Mouse (Mus musculus): ENCODE measurements around the gene Fbxo42.

Gene Fbxo42

DNA sequence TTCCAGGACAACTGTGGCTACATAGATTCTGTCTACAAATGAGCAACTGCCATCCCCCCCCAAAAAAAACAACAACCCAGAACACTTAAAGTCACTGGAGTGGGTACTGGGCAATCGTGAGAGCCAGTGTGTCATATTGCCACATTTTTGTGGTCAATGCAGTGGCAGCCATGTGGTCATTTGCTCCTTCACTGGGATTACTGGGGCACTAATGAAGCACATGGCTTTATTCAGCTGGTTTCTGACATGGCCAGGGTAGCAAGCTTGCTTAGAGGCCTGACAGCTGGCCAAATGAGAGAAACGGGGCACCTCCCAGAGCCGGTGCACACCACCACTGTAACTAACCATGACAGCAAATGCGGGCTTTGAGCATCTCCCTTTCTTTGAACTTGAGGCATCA lies 30.8 kb downstream of the Fbxo42 start:
- peak; percentile 35 to 54 for DNase-seq

DNA sequence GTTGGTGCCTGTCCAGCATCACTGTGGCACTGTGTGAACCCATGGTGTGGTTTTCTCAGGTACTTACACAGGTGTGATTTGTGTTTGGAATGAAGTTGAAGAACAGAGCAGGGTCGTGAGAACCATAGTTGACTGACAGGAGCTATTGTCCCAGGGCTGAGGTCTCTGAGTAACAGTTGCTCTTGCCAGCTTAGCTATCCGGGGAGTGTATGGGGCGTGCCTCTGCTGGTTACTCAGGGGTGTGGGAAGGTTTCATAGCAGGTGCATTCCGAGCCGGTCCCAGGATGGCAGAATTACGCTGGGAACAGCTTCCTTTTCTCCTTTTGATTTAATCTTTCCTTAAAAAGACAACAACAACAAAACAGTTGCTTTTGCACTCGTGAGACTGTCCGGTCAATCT lies 33.1 kb downstream of the Fbxo42 start:
- no peak for DNase-seq

DNA sequence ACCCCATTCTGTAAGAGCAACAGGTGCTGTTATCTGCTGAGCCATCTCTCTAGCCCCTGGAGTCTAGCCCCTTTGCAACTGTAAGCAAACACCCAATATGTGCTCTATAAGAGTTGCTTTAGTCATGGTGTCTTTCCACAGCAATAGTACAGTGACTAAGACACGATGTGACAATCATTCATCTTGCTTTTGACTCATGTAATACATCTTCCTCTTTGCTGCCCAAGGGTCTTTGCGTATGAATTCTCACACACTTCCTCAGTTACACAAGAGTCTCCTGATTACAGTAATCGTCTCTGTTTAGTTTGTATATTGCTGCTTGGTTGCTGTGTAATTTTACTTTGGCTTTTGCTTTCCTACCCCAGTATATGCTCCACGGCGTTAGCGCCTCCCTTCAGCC lies 34.3 kb downstream of the Fbxo42 start:
- no peak for DNase-seq

DNA sequence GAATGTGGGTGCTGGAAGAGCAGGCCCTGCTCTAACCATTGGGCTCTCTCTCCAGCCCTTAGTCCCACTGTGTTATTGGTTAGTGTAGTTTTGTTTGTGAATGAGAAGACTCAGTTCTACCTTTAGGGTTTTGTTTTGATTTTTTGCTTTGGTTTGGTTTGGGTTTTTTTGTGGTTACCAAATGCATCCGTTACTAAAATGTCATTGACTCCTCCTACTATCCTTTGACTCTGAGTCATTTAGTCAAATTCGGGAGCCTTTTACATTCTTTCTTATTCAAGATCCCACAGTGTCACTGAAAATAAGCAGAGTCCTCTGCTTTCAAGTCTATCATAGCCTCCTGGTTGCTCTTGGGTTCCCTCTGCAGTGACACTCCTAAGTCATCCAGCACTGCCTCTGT lies 36.2 kb downstream of the Fbxo42 start:
- no peak for DNase-seq

DNA sequence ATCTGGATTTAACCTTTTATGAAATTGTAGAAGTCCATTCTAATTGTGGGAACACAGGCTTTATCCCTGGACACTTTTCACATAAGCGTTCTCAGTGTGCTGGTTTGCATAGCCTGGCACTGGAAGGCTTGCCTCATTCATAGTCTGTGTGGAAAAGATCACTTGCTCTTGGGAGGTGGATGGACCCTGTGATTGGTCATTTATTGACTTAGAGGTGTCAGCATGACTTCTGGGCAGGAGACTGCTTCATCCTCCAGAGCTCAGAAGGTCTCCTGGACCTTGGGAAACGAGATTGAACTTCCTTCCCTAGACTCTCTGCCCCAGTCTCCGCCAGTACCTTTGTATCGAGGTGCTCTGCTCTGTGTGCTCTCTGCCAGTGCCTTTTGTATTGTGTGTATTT lies 36.7 kb downstream of the Fbxo42 start:
- DNase-seq, result no peak

DNA sequence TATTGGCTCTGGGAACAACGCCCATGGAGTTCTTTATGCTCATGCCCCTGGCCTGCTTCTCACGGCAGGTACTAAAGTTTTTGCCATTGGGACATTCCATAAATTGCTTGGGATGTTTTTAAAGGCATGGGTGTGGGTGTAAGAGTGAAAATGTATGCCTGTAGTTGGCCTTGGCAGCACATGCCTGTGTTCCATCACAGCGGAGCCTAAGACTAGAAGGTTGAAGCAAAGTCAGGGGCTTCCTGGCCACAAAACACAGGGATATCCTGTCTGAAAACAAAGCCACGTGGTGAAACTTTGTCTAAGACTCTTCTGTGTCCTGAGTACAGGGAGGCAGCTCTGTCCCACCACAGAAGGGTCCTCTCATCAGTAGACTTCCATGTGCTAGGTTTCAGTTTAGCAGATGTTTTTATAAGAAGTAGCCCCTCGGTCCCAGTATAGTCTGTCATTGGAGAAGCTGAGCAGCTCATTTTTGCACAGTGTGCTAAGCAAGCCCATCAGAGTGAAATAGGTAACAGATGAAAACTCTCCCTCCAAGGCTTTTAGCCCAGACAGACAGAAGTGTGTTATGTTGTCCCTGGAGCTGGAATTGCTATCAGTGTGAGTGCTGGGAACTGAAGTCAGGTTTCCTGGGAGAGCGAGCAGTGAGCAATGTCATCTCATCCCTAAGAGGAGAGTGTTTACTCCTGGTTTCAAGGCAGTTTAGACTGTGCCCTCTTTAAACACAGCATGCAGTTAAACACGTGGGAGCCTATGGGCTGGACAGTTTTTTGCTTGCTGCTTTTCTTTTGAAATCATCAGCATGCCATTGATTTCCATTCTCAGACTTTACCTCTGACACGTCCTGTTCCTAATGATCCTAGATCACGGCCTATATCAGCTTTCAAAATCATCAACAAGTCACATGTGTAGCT lies 39.5 kb downstream of the Fbxo42 start:
- DNase-seq, result no peak

DNA sequence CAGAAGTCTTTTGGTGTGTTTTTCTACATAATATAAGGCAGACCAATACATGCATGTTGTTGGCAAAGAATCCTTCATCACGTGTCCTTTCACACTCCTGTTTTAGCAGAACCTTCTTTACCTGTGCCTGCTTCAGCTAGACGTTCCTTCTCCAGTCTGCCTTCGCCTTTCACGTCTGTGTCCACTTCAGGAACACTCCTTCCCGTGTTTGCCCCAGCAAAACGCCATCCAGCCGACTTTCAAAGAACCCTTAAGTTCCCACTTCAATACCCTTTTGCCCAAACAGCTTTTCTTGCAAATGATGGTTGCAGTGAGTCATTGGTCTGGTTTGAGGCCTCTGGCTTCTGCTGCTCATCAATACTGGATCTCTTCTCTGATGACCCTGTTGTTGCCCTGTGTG lies 43.6 kb downstream of the Fbxo42 start:
- DNase-seq, result no peak

DNA sequence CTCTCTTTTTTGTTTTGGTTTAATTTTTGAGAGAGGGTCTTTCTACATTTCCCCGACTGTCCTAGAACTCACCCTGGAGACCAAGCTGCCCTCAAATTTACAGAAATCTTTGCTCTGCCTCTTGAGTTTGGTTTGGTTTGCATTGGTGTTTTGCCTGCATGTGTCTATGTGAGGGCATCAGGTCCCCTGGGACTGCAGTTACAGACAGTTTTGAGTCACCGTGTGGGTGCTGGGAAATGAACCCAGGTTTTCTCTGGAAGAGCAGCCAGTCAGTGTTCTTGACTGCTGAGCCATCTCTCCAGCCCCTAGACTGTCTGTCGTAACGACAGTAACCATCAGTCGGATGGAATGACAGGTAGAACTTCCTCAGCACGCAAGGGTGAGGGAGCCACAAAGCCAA lies 46.8 kb downstream of the Fbxo42 start:
- DNase-seq, result no peak

DNA sequence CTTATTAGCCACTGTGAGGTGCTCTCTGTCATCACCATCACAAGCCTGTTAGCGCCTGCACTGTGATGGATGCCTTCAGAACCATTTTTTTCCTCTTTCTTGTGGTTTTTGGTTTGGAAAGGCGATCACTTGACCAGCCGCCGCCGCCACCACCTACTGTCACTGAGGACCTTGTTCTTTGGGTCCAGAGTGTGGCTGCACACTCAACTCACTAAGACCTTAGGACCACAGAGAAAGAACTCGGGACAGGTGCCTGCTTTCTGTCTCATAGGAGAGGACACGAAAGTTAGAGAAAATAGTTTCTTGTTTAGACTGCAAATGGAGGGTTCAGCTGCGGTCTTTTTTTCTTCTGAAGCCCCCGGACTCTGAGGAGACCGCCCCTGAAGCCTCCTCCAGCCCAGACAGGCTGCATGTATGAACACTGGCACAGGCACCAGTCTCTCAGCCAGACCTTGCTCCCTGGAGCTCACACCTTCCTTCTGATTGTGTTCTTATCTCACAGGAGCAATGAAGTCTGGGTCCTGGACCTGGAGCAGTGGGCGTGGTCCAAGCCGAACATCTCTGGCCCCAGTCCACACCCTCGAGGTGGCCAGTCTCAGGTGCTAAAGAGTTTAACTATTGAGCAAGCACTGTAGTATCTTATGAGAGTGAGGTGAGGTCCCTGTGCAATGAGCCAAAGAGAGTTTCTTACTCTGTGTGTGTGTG lies 49.4 kb downstream of the Fbxo42 start:
- no peak for DNase-seq

DNA sequence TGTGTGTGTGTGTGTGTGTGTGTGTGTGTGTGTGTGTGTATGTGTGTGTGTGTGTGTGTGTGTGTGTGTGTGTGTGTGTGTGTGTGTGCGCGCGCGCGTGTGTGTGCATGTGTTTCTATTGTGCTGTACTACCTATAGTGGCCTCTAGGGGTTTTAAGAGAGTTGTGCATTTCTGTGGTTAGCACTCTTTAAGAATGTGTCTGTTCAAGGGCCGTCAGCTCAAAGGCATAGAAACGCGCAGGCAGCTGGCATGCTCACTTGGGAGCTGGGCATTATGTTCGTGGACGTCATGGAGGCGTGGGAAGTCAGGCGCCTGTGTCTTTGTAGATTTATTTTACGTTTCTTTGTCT lies 49.9 kb downstream of the Fbxo42 start:
- no peak for DNase-seq

DNA sequence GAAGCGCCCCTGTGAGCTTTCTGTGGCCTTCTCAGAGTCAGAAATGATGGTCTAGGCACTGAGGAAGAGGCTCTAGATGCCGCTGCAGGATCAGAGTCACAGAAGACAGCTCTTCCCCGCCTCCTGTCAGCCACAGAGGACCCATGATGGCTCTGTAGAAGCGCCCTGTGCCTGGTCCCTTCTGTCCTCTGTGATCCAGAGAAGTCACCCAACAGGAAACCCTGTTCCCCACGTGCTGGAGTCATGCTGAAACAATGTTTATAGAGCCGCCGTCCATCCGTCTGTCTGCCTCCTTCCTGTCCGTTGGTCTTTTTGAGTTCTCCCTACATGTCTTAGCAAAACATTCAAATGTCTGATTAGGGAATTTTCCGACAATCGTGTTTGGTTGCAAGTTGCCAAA lies 53.2 kb downstream of the Fbxo42 start:
- DNase-seq, result no peak

DNA sequence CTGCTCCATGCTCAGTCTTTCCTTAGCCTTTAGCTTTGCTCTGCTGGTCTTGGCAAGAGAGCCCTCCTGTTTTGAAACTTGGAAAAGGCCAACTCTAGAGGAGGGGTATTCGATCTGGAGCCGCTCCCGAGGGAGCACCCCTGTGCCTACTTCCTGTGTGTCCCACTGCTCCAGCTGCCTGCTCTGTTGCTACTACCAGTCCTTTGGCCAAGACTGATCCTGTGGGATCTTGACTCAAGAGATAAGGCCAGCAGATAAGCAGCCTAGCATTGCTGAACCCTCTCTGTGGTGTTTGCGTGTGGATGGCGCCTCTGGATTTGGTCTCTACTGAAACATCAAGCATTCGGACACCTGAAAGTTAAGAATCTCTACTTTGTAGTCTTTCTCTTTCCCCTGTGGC lies 54.5 kb downstream of the Fbxo42 start:
- no peak for DNase-seq

DNA sequence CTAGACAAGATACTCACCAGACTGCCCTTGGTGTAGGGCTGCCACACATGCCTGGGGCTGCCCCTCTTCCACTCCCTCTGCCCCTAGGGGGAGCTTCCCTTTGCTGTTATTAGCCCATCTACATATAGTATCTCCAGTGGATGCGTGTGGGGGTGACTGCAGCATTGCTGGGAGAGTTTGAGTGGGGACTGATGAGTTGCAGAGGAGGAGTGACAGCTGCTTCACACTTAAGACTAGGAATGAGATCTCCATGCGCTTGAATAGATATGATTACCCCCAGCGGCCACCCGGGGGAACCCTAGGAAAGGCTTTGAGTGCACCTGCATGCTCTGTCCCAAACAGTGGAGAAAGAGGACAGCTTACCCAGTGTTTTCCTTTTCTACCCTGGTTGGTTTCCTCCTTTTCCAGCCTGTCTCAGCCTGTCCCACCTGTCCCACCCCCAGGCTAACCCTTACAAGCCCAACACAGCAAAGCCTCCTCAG lies 56.9 kb downstream of the Fbxo42 start:
- DNase-seq, result peak in 1 of 2 experiments; percentile 38

DNA sequence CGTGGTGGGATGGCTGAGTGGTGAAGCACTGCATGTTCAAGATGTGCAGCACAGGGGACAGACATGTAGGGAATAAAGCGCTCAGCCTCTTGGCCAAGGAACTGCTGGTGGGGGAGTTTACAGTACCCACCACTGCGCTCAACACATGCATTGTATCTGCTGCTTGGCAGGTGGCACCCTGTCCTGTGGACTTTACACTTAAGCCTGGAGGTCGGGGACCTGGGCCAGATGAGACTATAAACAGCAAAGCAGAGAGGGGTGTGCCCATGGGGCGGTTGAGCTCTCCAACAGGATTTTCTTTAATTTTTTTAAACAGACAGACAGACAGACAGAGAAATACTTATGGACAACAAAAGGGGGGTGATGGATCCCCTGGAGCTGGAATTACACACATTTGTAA lies 59.4 kb downstream of the Fbxo42 start:
- DNase-seq, result no peak

DNA sequence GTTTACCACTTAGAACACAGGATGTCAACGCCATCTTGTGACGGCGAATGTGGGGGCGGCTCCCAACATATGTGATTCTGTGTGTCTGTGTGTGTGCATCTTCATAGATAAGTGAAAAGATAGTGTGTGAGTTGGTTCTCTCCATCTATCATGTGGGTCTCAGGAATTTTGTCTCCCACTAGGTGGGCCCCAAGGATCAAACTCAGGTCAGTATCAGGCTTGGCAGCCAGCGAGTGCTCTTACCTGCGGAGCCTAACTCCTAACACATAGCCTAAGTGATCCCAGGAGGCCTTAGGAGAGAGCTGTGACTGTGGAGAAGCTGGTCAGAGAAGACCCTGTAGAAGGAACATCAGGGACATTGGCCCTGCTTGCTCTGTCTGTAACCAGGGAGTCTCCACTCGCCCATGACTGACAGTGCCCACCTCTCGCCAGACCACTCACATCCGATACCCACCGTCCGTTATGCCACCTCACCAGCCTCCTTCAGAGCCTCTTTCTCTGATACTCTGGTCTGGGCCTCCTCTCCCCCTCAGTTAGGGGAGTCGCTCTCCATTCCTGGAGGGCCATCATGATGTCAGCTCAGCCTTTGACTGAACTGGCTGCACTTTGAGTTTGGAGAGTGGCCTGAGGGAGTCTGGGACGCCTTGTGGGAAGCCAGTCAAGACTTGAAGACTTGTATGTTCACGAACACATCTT lies 63.0 kb downstream of the Fbxo42 start:
- no peak for DNase-seq

DNA sequence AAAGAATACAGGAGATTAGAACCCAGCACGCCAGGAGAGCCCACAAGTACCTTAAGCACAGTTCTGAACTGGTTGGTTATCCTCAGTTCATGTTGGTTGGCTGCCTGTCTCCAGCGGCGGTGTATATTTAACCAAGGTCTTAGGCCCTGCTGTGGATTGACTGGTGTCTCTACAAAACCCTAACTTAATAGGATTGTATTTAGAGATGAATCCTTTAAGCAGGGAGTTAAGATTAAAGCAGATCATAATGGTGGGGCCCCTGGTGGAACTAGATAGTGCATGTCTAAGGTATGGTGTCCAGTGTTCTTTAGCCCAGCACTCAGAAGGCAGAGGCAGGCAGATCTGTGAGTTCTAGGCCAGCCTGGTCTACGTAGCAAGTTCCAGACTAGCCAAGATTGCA lies 63.9 kb downstream of the Fbxo42 start:
- no peak for DNase-seq

DNA sequence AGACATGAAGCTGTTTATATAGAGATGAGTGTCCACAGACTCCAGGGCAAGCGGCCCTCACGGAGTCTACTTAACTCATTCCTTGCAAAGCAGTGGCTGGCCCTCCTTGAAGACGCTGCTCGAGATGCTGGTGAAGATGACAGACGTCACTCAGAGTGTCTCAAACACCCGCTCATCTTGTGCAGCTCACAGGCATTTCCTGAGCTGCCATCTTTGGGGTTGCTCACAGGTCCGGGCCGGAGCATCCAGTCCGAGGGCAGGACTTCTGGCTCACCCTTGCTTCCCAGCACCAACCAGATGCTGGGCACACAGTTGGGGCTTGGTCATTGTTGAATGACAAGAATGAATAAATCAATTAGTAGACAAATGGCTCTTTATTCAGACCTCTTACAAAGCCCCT lies 65.2 kb downstream of the Fbxo42 start:
- DNase-seq, result no peak

DNA sequence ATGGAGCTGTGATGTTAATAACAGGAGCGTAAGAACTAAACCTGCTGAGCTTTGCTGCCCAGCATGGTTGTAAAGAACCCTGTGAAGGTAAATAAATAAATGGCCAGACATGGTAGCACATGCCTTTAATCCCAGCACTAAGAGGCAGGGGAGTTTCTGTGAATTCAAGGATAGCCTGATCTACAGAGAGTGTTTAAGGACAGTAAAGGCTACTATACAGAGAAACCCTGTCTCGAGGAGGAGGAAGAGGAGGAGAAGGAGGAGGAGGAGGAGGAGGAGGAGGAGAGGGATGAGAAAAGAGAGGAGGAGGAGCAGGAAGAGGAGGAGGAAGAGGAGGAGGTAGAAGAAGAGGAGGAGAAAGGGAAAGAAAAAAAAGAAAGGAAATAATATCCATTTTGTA lies 65.6 kb downstream of the Fbxo42 start:
- DNase-seq, result no peak

DNA sequence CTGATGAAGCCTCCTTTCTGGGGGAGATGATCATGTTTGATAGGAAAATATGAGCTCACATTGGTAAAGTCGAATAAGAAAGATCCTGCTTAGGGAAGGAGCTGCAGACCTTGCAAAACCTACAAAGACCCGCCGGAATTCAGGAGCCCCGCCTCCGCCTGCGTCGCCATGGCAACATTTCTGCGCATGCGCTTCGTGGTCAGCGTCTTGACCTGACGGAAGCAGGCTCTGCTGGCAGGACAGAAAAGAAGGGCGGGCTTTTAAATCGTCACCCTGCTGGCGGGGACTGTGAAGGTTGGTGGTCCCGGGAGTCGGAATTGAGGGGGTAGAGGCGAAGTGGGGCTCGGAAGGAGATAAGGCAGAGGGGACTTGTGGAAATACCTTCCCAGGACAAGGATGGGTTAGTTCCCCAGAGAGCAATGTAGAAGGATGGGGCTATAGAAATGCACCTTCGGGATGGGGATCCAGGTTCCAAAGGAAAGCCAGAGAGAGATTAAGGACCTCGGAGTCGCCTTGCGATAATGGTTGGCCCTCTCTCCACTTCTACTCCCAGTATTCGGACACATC lies 66.1 kb downstream of the Fbxo42 start, which contains the start of gene Rsg1:
Gene Rsg1 (plus strand): TSS at position 187 of the 567 bp plus-strand sequence.
- peak; percentile 93 to 95 for DNase-seq

DNA sequence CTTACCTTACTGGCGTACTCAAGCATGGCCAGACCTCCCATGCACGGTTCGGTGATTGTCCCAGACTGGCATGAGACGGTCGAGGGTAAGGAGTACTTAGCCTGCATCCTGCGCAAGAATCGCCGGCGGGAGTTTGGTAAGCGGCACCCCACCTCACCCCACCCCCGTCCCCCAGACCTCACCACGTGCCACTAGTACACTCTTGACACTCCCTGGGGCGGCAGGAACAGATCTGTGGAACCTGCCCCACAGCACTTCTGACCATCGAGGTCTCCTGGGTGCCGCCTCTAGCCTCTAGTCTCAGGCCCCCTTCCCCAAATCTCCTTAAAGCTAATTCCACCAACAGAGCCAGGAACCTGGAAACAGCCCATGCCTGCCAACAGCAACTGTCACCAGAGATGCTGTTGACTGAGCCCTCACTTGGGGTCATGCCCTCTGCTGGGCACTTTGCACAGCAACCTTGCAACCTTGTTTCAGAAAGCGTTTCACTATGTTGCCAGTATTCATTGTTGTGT lies 66.7 kb downstream of the Fbxo42 start:
- DNase-seq, result peak; percentile 35 to 57

DNA sequence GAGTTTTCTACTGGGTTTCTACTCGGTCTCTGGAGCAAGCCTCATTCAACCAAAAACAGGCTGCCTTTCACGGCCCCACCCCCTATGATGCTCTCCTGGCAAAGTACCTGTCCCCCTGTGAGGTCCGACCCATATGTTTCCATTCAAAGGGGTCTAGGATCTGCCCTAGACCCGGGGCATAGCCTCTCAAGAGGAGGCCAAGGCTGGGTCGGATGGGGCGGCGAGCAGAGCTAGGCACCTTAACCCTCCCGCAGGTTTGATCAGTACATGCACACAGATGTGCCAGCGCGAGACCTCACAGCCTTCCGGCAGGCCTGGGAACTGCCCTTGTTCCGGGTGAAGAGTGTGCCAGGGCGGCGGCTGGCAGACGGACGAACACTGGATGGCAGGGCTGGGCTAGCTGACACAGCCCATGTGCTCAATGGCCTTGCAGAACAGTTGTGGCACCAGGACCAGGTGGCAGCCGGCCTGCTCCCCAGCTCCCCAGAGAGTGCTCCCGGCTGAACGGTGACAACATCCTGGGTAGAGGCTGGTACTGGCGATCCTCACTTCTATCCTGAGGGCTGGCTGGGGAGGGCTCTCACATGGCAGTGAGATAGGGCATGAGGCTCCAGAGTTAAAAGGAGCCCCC lies 72.0 kb downstream of the Fbxo42 start:
- DNase-seq, result no peak

DNA sequence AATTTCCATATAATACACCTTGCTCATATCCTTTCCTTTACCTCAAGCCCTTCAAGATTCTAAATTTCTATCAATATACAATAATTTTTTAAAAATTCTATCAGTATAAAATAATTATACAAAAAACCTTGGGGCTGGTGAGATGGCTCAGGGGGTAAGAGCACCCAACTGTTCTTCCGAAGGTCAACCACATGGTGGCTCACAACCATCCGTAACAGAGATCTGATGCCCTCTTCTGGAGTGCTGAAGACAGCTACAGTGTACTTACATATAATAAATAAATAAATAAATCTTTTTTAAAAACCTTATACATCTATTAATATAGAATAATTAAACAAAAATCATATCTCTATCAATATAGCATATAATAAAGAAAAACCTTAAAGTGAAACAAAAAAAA lies 74.1 kb downstream of the Fbxo42 start:
- no peak for DNase-seq
